Mouse (Mus musculus): ENCODE measurements around the gene Esrrg.

- TF ChIP-seq CTCF (IDR thresholded peaks at IDR 0.05; ENCODE audit: insufficient read depth, low read depth, low read length), result no peak
- no peak for TF ChIP-seq POLR2A (IDR thresholded peaks at IDR 0.05; ENCODE audit: insufficient read depth, low read depth, low read length)
Observed at GRCm38 (mm10) chr1:188151066-188151465, 542.5 kb downstream of the Esrrg start.
